Mouse (Mus musculus) lung, postnatal 0 days (tissue): ENCODE data around the gene Mfsd12. TPM values are rescaled to one million over a fixed set of nuclear protein-coding genes. Genes with fewer than 3 reads are reported as not detected.

ENCODE experiments used
- ATAC-seq: fragments of 200-750 bp; cut with Nextera tagmentation; 2 replicates; pipeline ENCODE4 v1.8.0; 2017; ENCODE audit warnings: moderate library complexity
- DNase-seq: peaks from one replicate; pipeline ENCODE4 v3.0.0-alpha.2; 2016; ENCODE audit warnings: low spot score
- H3K27ac ChIP-seq: fragments of 300-500 bp; sonication (generic); 2 replicates; pipeline ENCODE4 v1.5.1; 2014; ENCODE audit warnings: antibody characterized with exemption, mild to moderate bottlenecking, low read length, mixed read lengths
- H3K27me3 ChIP-seq: fragments of 300-500 bp; sonication (generic); replicated peaks from 2 replicates; pipeline ENCODE4 v1.6.1; 2014; ENCODE audit warnings: low read length, mixed read lengths; ENCODE audit not compliant: insufficient read depth
- H3K36me3 ChIP-seq: fragments of 300-500 bp; sonication (generic); 2 replicates; pipeline ENCODE4 v1.6.1; 2014; ENCODE audit warnings: low read length, mixed read lengths; ENCODE audit not compliant: insufficient read depth
- H3K4me1 ChIP-seq: fragments of 300-500 bp; sonication (generic); 2 replicates; pipeline ENCODE4 v1.6.1; 2014; ENCODE audit warnings: antibody characterized with exemption, low read depth, low read length, mixed read lengths; ENCODE audit not compliant: insufficient read depth
- H3K4me2 ChIP-seq: fragments of 300-500 bp; sonication (generic); replicated peaks from 2 replicates; pipeline ENCODE4 v1.6.1; 2014; ENCODE audit warnings: low read depth, mild to moderate bottlenecking, low read length, moderate library complexity, mixed read lengths
- H3K4me3 ChIP-seq: fragments of 300-500 bp; sonication (generic); 2 replicates; pipeline ENCODE4 v1.5.1; 2014; ENCODE audit warnings: low read depth, low read length
- H3K9ac ChIP-seq: fragments of 300-500 bp; sonication (generic); replicated peaks from 2 replicates; pipeline ENCODE4 v1.6.1; 2014; ENCODE audit warnings: low read depth, mild to moderate bottlenecking
- H3K9me3 ChIP-seq: fragments of 300-500 bp; sonication (generic); 2 replicates; pipeline ENCODE4 v1.6.1; 2016; ENCODE audit warnings: low read length, mixed read lengths
- CTCF ChIP-seq: IDR thresholded peaks from 2 replicates; pipeline ENCODE4 v1.5.1; 2016; ENCODE audit warnings: antibody characterized with exemption, mild to moderate bottlenecking
- EP300 ChIP-seq: IDR thresholded peaks from 2 replicates; pipeline ENCODE4 v1.6.1; 2016; ENCODE audit warnings: antibody characterized with exemption, mild to moderate bottlenecking, control low read depth
- WGBS: fragments of 180-500 bp; shearing (Covaris S2); extraction: QIAGEN DNeasy Blood & Tissue Kit; methylation state at CpG from one replicate; pipeline ENCODE4 v1.1.7; 2014; 5-methylcytosine and 5-hydroxymethylcytosine counted together
- polyA plus RNA-seq: library from polyadenylated mRNA; unstranded; fragments of >200 nt; fragmentation: Nextera tagmentation; extraction: Ambion mirVana; gene quantifications from 2 replicates; pipeline ENCODE4 v1.2.1, GENCODE M21; 2015

Gene Mfsd12
- polyA plus RNA-seq, 1 experiment from 2014 or later, result 14.0 TPM

- Histone ChIP-seq H3K9me3 (no peaks in the 10 kb centered on the region), H3K27ac (peak overlapping the region; percentile 89), H3K36me3 (peaks cover 33% of the 10 kb centered on the region), H3K4me3 (peak overlapping the region; percentile 96), H3K9ac (peak overlapping the region; percentile 91), H3K4me1 (peaks cover 10% of the 10 kb centered on the region), H3K4me2 (peak overlapping the region; percentile 85), H3K27me3 (no peaks in the 10 kb centered on the region)
- 3% methylated on average over 18 of the region's 20 CpGs for WGBS
- peak; percentile 70 for DNase-seq
- ATAC-seq, result no peak
- no peak for TF ChIP-seq EP300
- TF ChIP-seq CTCF, result no peak
Observed at GRCm38 (mm10) chr10:81321436-81321835, 35.9 kb upstream of the Mfsd12 start.

- no peak for ATAC-seq
- H3K4me2 ChIP-seq, result no peak overlapping the region
- H3K4me1 ChIP-seq, result peaks cover 10% of the 10 kb centered on the region
- H3K27ac ChIP-seq, result no peak overlapping the region
- TF ChIP-seq EP300 (no peak), CTCF (no peak)
- 86% methylated on average over 27 of the region's 27 CpGs for WGBS
- no peaks in the 10 kb centered on the region for H3K9me3 ChIP-seq
- H3K4me3 ChIP-seq, result no peak overlapping the region
- peaks cover 36% of the 10 kb centered on the region for H3K36me3 ChIP-seq
- DNase-seq, result no peak
- no peaks in the 10 kb centered on the region for H3K27me3 ChIP-seq
- no peak overlapping the region for H3K9ac ChIP-seq
Observed at GRCm38 (mm10) chr10:81322444-81322843, 34.8 kb upstream of the Mfsd12 start.

- Histone ChIP-seq H3K27me3 (no peaks in the 10 kb centered on the region), H3K4me2 (no peak overlapping the region), H3K36me3 (peaks cover 36% of the 10 kb centered on the region), H3K9ac (no peak overlapping the region), H3K4me3 (no peak overlapping the region), H3K27ac (no peak overlapping the region), H3K4me1 (peaks cover 10% of the 10 kb centered on the region), H3K9me3 (no peaks in the 10 kb centered on the region)
- DNase-seq, result no peak
- 89% methylated on average over 23 of the region's 23 CpGs for WGBS
- TF ChIP-seq EP300 (no peak), CTCF (no peak)
- no peak for ATAC-seq
Observed at GRCm38 (mm10) chr10:81323141-81323775, 34.0 kb upstream of the Mfsd12 start.

GRCm38 (mm10) chr10:81323791-81324530 lies 33.3 kb upstream of the Mfsd12 start:
- Histone ChIP-seq H3K4me2 (no peak overlapping the region), H3K4me1 (peaks cover 13% of the 10 kb centered on the region), H3K9me3 (no peaks in the 10 kb centered on the region), H3K9ac (no peak overlapping the region), H3K36me3 (peaks cover 36% of the 10 kb centered on the region), H3K27me3 (no peaks in the 10 kb centered on the region), H3K4me3 (no peak overlapping the region), H3K27ac (no peak overlapping the region)
- ATAC-seq (no peak), DNase-seq (no peak)
- no peak for TF ChIP-seq CTCF
- TF ChIP-seq EP300, result no peak
- 94% methylated on average over 18 of the region's 18 CpGs for WGBS

- no peak for ATAC-seq
- DNase-seq, result no peak
- no peak overlapping the region for H3K27ac ChIP-seq
- H3K27me3 ChIP-seq, result no peaks in the 10 kb centered on the region
- TF ChIP-seq EP300, result no peak
- no peak for TF ChIP-seq CTCF
- peaks cover 12% of the 10 kb centered on the region for H3K4me1 ChIP-seq
- no peak overlapping the region for H3K9ac ChIP-seq
- no peak overlapping the region for H3K4me3 ChIP-seq
- no peak overlapping the region for H3K4me2 ChIP-seq
- no peaks in the 10 kb centered on the region for H3K9me3 ChIP-seq
- 91% methylated on average over 20 of the region's 21 CpGs for WGBS
- peaks cover 36% of the 10 kb centered on the region for H3K36me3 ChIP-seq
Observed at GRCm38 (mm10) chr10:81325176-81325575, 32.1 kb upstream of the Mfsd12 start.

GRCm38 (mm10) chr10:81325781-81326180 lies 31.5 kb upstream of the Mfsd12 start:
- H3K9ac ChIP-seq, result no peak overlapping the region
- no peak overlapping the region for H3K4me3 ChIP-seq
- DNase-seq (no peak), ATAC-seq (no peak)
- TF ChIP-seq CTCF (no peak), EP300 (no peak)
- H3K36me3 ChIP-seq, result peaks cover 36% of the 10 kb centered on the region
- H3K27ac ChIP-seq, result no peak overlapping the region
- no peaks in the 10 kb centered on the region for H3K27me3 ChIP-seq
- H3K4me1 ChIP-seq, result peaks cover 15% of the 10 kb centered on the region
- no peak overlapping the region for H3K4me2 ChIP-seq
- no peaks in the 10 kb centered on the region for H3K9me3 ChIP-seq
- WGBS, result 91% methylated on average over 18 of the region's 18 CpGs
